Mouse (Mus musculus) kidney, adult 2 months (tissue): Measurements from ENCODE around the gene Eloa.

ENCODE experiments used
- CTCF ChIP-seq: fragments of 200-500 bp; conservative IDR thresholded peaks from 2 replicates; pipeline ENCODE4 v1.5.1; 2011; ENCODE audit warnings: low read depth, mild to moderate bottlenecking, control low read depth, low read length, moderate library complexity, mixed read lengths; ENCODE audit not compliant: insufficient read depth, insufficient read length
- POLR2A ChIP-seq: fragments of 200-500 bp; IDR thresholded peaks from one replicate; pipeline ENCODE4 v1.6.1; 2011; ENCODE audit warnings: low read depth, low read length, control low read depth

- TF ChIP-seq CTCF (no peak), POLR2A (no peak)
These were observed 26.4 kb downstream of the Eloa start for GRCm38 (mm10) chr4:135995118-135995517.
